Mouse (Mus musculus) kidney, postnatal 0 days (tissue): ENCODE results near the gene Wscd2. TPM values are rescaled to one million over a fixed set of nuclear protein-coding genes. Genes with fewer than 3 reads are reported as not detected.

Source experiments
- ATAC-seq: fragments of 200-750 bp; cut with Nextera tagmentation; replicated peaks from 2 replicates; pipeline ENCODE4 v1.8.0; 2017; ENCODE audit warnings: low read depth, moderate number of reproducible peaks, moderate TSS enrichment, moderate library complexity; ENCODE audit not compliant: low FRiP score
- DNase-seq: peaks from one replicate; pipeline ENCODE4 v3.0.0-alpha.2; 2016; ENCODE audit warnings: low spot score
- H3K27ac ChIP-seq: fragments of 300-500 bp; sonication (generic); 2 replicates; pipeline ENCODE4 v1.5.1; 2014; ENCODE audit warnings: mild to moderate bottlenecking
- H3K27me3 ChIP-seq: fragments of 300-500 bp; sonication (generic); 2 replicates; pipeline ENCODE4 v1.6.1; 2014; ENCODE audit warnings: low read length, mixed read lengths; ENCODE audit not compliant: insufficient read depth
- H3K36me3 ChIP-seq: fragments of 300-500 bp; sonication (generic); 2 replicates; pipeline ENCODE4 v1.6.1; 2014; ENCODE audit warnings: low read length, mixed read lengths; ENCODE audit not compliant: insufficient read depth
- H3K4me1 ChIP-seq: fragments of 300-500 bp; sonication (generic); replicated peaks from 2 replicates; pipeline ENCODE4 v1.6.1; 2014; ENCODE audit warnings: antibody characterized with exemption, low read length, mixed read lengths; ENCODE audit not compliant: insufficient read depth
- H3K4me2 ChIP-seq: fragments of 300-500 bp; sonication (generic); 2 replicates; pipeline ENCODE4 v1.6.1; 2014; ENCODE audit warnings: mild to moderate bottlenecking, low read length, moderate library complexity, mixed read lengths
- H3K4me3 ChIP-seq: fragments of 300-500 bp; sonication (generic); replicated peaks from 2 replicates; pipeline ENCODE4 v1.5.1; 2014; ENCODE audit warnings: low read depth, low read length
- H3K9ac ChIP-seq: fragments of 300-500 bp; sonication (generic); 2 replicates; pipeline ENCODE4 v1.6.1; 2014; ENCODE audit warnings: low read depth, low read length
- H3K9me3 ChIP-seq: fragments of 300-500 bp; sonication (generic); replicated peaks from 2 replicates; pipeline ENCODE4 v1.6.1; 2016; ENCODE audit warnings: low read length, inconsistent platforms, mixed read lengths
- CTCF ChIP-seq: IDR thresholded peaks from 2 replicates; pipeline ENCODE4 v1.5.1; 2016; ENCODE audit warnings: antibody characterized with exemption, low read depth, mild to moderate bottlenecking, moderate library complexity
- WGBS: fragments of 180-500 bp; shearing (Covaris S2); extraction: QIAGEN DNeasy Blood & Tissue Kit; methylation state at CpG from one replicate; pipeline ENCODE4 v1.1.7; 2014; 5-methylcytosine and 5-hydroxymethylcytosine counted together
- polyA plus RNA-seq: library from polyadenylated mRNA; unstranded; fragments of >200 nt; fragmentation: Nextera tagmentation; extraction: Ambion mirVana; gene quantifications from 2 replicates; pipeline ENCODE4 v1.2.1, GENCODE M21; 2015

The Wscd2 gene
- polyA plus RNA-seq, 1 experiment from 2014 or later: 1.7 TPM

- DNase-seq (no peak), ATAC-seq (no peak)
- H3K27ac ChIP-seq: no peak overlapping the region
- no peak overlapping the region for H3K4me2 ChIP-seq
- no peak for TF ChIP-seq CTCF
- no peaks in the 10 kb centered on the region for H3K36me3 ChIP-seq
- H3K27me3 ChIP-seq: 0 out of 2 replicates have a peak, but pooled peaks cover 8% of the 10 kb centered on the region
- H3K4me3 ChIP-seq: no peak overlapping the region
- 0 out of 2 replicates have a peak, but pooled peaks cover 7% of the 10 kb centered on the region for H3K4me1 ChIP-seq
- H3K9ac ChIP-seq: no peak overlapping the region
- H3K9me3 ChIP-seq: no peaks in the 10 kb centered on the region
- 43% methylated on average over 6 of the region's 6 CpGs for WGBS
Observed at GRCm38 (mm10) chr5:113466536-113466935, 23.6 kb upstream of the Wscd2 start.

- Histone ChIP-seq H3K27ac (no peak overlapping the region), H3K9me3 (no peaks in the 10 kb centered on the region), H3K27me3 (0 out of 2 replicates have a peak, but pooled peaks cover 3% of the 10 kb centered on the region), H3K4me2 (no peak overlapping the region), H3K4me1 (0 out of 2 replicates have a peak, but pooled peaks cover 7% of the 10 kb centered on the region), H3K9ac (no peak overlapping the region), H3K36me3 (no peaks in the 10 kb centered on the region), H3K4me3 (no peak overlapping the region)
- no peak for ATAC-seq
- 26% methylated on average over 4 of the region's 4 CpGs for WGBS
- TF ChIP-seq CTCF: no peak
- DNase-seq: no peak
Observed at GRCm38 (mm10) chr5:113467072-113467471, 23.1 kb upstream of the Wscd2 start.

GRCm38 (mm10) chr5:113467765-113468164 is 22.4 kb upstream of the Wscd2 start:
- peak; percentile 80 for DNase-seq
- WGBS: 0% methylated on average over 8 of the region's 8 CpGs
- Histone ChIP-seq H3K9ac (no peak overlapping the region), H3K4me2 (peak overlapping the region; percentile 40), H3K9me3 (no peaks in the 10 kb centered on the region), H3K27me3 (0 out of 2 replicates have a peak, but pooled peaks cover 3% of the 10 kb centered on the region), H3K27ac (no peak overlapping the region), H3K4me1 (0 out of 2 replicates have a peak, but pooled peaks cover 7% of the 10 kb centered on the region), H3K4me3 (no peak overlapping the region), H3K36me3 (no peaks in the 10 kb centered on the region)
- 0 out of 2 replicates have a peak, but pooled peaks have one; percentile 43 for ATAC-seq
- no peak for TF ChIP-seq CTCF

GRCm38 (mm10) chr5:113468625-113469024 is 21.5 kb upstream of the Wscd2 start:
- Histone ChIP-seq H3K27ac (no peak overlapping the region), H3K9me3 (no peaks in the 10 kb centered on the region), H3K27me3 (0 out of 2 replicates have a peak, but pooled peaks cover 3% of the 10 kb centered on the region), H3K4me3 (no peak overlapping the region), H3K9ac (no peak overlapping the region), H3K4me2 (no peak overlapping the region), H3K4me1 (0 out of 2 replicates have a peak, but pooled peaks cover 6% of the 10 kb centered on the region), H3K36me3 (no peaks in the 10 kb centered on the region)
- ATAC-seq: no peak
- no peak for TF ChIP-seq CTCF
- no peak for DNase-seq
- WGBS: 63% methylated on average over 5 of the region's 5 CpGs

- Histone ChIP-seq H3K27ac (no peak overlapping the region), H3K4me1 (0 out of 2 replicates have a peak, but pooled peaks cover 3% of the 10 kb centered on the region), H3K9me3 (no peaks in the 10 kb centered on the region), H3K36me3 (no peaks in the 10 kb centered on the region), H3K27me3 (no peaks in the 10 kb centered on the region), H3K9ac (no peak overlapping the region), H3K4me2 (no peak overlapping the region), H3K4me3 (no peak overlapping the region)
- no peak for TF ChIP-seq CTCF
- peak; percentile 65 for ATAC-seq
- 91% methylated on average over 5 of the region's 5 CpGs for WGBS
- no peak for DNase-seq
Observed at GRCm38 (mm10) chr5:113469231-113469630, 20.9 kb upstream of the Wscd2 start.

- Histone ChIP-seq H3K36me3 (no peaks in the 10 kb centered on the region), H3K4me3 (no peak overlapping the region), H3K9me3 (no peaks in the 10 kb centered on the region), H3K4me1 (0 out of 2 replicates have a peak, but pooled peaks cover 3% of the 10 kb centered on the region), H3K4me2 (no peak overlapping the region), H3K27me3 (no peaks in the 10 kb centered on the region), H3K27ac (no peak overlapping the region), H3K9ac (no peak overlapping the region)
- DNase-seq (no peak), ATAC-seq (no peak)
- TF ChIP-seq CTCF: no peak
- WGBS: 82% methylated on average over 5 of the region's 5 CpGs
Observed at GRCm38 (mm10) chr5:113469826-113470225, 20.3 kb upstream of the Wscd2 start.

GRCm38 (mm10) chr5:113471417-113471816 is 18.7 kb upstream of the Wscd2 start:
- Histone ChIP-seq H3K36me3 (no peaks in the 10 kb centered on the region), H3K27ac (no peak overlapping the region), H3K9me3 (no peaks in the 10 kb centered on the region), H3K4me3 (no peak overlapping the region), H3K4me2 (no peak overlapping the region), H3K9ac (no peak overlapping the region), H3K27me3 (no peaks in the 10 kb centered on the region), H3K4me1 (0 out of 2 replicates have a peak, but pooled peaks cover 6% of the 10 kb centered on the region)
- TF ChIP-seq CTCF: peak; percentile 72
- 41% methylated on average over 4 of the region's 4 CpGs for WGBS
- DNase-seq (peak; percentile 63), ATAC-seq (no peak)
